Mouse (Mus musculus) midbrain, embryonic 16.5 days (tissue): ENCODE data around the gene Tmem251. TPM values are rescaled to one million over a fixed set of nuclear protein-coding genes. Genes with fewer than 3 reads are reported as not detected.
A peak's percentile ranks its signal among the peaks of the same experiment; 100 is the strongest.

Experiments used
- ATAC-seq: fragments of 200-750 bp; cut with Nextera tagmentation; 2 replicates; pipeline ENCODE4 v1.8.0; 2017; ENCODE audit warnings: moderate TSS enrichment
- H3K27ac ChIP-seq: fragments of 300-500 bp; sonication (generic); 2 replicates; pipeline ENCODE4 v1.5.1; 2014; ENCODE audit warnings: mild to moderate bottlenecking, low read length, mixed read lengths
- H3K27me3 ChIP-seq: fragments of 300-500 bp; sonication (generic); 2 replicates; pipeline ENCODE4 v1.6.1; 2014; ENCODE audit warnings: low read depth, low read length, mixed read lengths; ENCODE audit not compliant: control insufficient read depth, insufficient read depth
- H3K36me3 ChIP-seq: fragments of 300-500 bp; sonication (generic); 2 replicates; pipeline ENCODE4 v1.6.1; 2014; ENCODE audit warnings: mild to moderate bottlenecking, low read length, moderate library complexity, mixed read lengths; ENCODE audit not compliant: control insufficient read depth, insufficient read depth
- H3K4me1 ChIP-seq: fragments of 300-500 bp; sonication (generic); 2 replicates; pipeline ENCODE4 v1.6.1; 2014; ENCODE audit warnings: mild to moderate bottlenecking, low read length, mixed read lengths; ENCODE audit not compliant: control insufficient read depth, insufficient read depth
- H3K4me2 ChIP-seq: fragments of 300-500 bp; sonication (generic); 2 replicates; pipeline ENCODE4 v1.6.1; 2014; ENCODE audit warnings: mild to moderate bottlenecking, low read length, mixed read lengths
- H3K4me3 ChIP-seq: fragments of 300-500 bp; sonication (generic); 2 replicates; pipeline ENCODE4 v1.5.1; 2014; ENCODE audit warnings: low read depth, mild to moderate bottlenecking, low read length, moderate library complexity, mixed read lengths
- H3K9ac ChIP-seq: fragments of 300-500 bp; sonication (generic); 2 replicates; pipeline ENCODE4 v1.6.1; 2014; ENCODE audit warnings: low read depth, low read length, mixed read lengths
- H3K9me3 ChIP-seq: fragments of 300-500 bp; sonication (generic); replicated peaks from 2 replicates; pipeline ENCODE4 v1.6.1; 2014; ENCODE audit warnings: mild to moderate bottlenecking, low read length, mixed read lengths; ENCODE audit not compliant: control insufficient read depth, poor library complexity, severe bottlenecking
- WGBS: fragments of 180-500 bp; shearing (Covaris S2); extraction: QIAGEN DNeasy Blood & Tissue Kit; methylation state at CpG from one replicate; pipeline ENCODE4 v1.1.7; 2014; 5-methylcytosine and 5-hydroxymethylcytosine counted together
- polyA plus RNA-seq: library from polyadenylated mRNA; unstranded; fragments of >200 nt; fragmentation: Nextera tagmentation; extraction: Ambion mirVana; gene quantifications from 2 replicates; pipeline ENCODE4 v1.2.1, GENCODE M21; 2015

Gene Tmem251
- polyA plus RNA-seq, 1 experiment from 2014 or later = 10.8 TPM

- H3K9me3 ChIP-seq = no peaks in the 10 kb centered on the region
- no peak overlapping the region for H3K9ac ChIP-seq
- no peak overlapping the region for H3K4me2 ChIP-seq
- H3K36me3 ChIP-seq = no peaks in the 10 kb centered on the region
- WGBS = 68% methylated on average over 11 of the region's 11 CpGs
- H3K4me3 ChIP-seq = no peak overlapping the region
- no peak for ATAC-seq
- H3K27ac ChIP-seq = no peak overlapping the region
- H3K27me3 ChIP-seq = no peaks in the 10 kb centered on the region
- H3K4me1 ChIP-seq = peaks cover 12% of the 10 kb centered on the region
These were observed 35.3 kb upstream of the Tmem251 start for GRCm38 (mm10) chr12:102708220-102708619.

DNA sequence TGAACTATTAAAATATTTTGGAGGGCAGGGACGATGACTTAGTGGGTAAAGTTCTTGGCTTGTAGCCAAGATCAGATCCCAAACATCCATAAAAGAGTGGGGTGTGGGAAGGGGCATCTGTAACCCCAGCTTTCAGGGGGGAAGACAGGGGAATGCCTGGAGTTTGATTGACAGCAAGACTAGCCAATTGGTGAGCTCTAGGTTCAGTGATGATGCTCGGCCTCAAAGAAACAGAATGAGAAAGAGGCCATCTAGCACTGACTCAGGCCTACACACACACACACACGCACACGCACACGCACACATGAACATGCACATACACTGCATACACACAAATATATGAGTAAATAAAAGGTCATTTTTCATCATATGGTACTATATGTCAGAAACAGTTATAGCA lies 33.7 kb upstream of the Tmem251 start:
- H3K4me2 ChIP-seq = no peak overlapping the region
- H3K27me3 ChIP-seq = no peaks in the 10 kb centered on the region
- H3K4me3 ChIP-seq = no peak overlapping the region
- no peak for ATAC-seq
- H3K4me1 ChIP-seq = peaks cover 7% of the 10 kb centered on the region
- H3K9me3 ChIP-seq = no peaks in the 10 kb centered on the region
- no peaks in the 10 kb centered on the region for H3K36me3 ChIP-seq
- 92% methylated on average over 5 of the region's 5 CpGs for WGBS
- no peak overlapping the region for H3K9ac ChIP-seq
- no peak overlapping the region for H3K27ac ChIP-seq

- no peak for ATAC-seq
- Histone ChIP-seq H3K27ac (no peak overlapping the region), H3K4me2 (no peak overlapping the region), H3K27me3 (no peaks in the 10 kb centered on the region), H3K4me3 (no peak overlapping the region), H3K4me1 (peaks cover 1% of the 10 kb centered on the region), H3K36me3 (no peaks in the 10 kb centered on the region), H3K9ac (no peak overlapping the region), H3K9me3 (no peaks in the 10 kb centered on the region)
- WGBS = 53% methylated on average over 4 of the region's 4 CpGs
These were observed 32.6 kb upstream of the Tmem251 start for GRCm38 (mm10) chr12:102710851-102711375.

DNA sequence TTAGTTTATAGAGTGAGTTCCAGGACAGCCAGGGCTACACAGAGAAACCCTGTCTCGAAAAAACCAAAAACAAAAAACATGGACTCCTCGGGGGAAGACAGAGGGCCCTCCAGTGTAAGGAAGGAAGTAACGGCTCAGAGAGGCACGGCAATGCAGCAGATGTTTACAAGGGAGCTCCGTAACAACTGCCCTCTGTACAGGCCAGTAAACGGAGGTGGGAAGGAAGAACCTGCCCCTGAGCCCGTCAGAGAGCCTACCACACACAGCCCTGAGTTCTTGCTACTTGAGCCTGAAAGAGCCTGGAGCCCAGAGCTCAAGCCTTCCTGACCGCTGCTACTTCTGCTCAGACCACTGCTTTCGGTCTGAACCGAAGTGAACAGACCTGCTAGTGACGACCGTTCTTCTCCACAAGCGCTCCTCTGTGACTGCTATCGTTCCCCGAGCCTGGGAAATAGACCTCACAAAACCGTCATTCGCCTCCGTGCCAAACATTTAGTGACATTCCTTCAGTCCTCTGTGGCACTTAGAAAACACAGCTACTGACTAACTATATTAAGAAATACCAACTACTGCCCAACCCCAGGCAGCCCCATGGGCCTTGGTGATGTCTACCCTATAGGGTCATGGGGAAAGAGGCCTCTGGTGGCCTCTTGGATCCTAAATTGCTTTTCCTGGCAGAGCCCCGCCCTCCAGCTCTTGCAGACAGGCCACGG lies 30.3 kb upstream of the Tmem251 start:
- no peaks in the 10 kb centered on the region for H3K27me3 ChIP-seq
- no peak overlapping the region for H3K27ac ChIP-seq
- H3K9me3 ChIP-seq = no peaks in the 10 kb centered on the region
- H3K9ac ChIP-seq = no peak overlapping the region
- no peak overlapping the region for H3K4me2 ChIP-seq
- no peaks in the 10 kb centered on the region for H3K36me3 ChIP-seq
- no peak for ATAC-seq
- 84% methylated on average over 20 of the region's 20 CpGs for WGBS
- H3K4me1 ChIP-seq = no peaks in the 10 kb centered on the region
- H3K4me3 ChIP-seq = no peak overlapping the region

DNA sequence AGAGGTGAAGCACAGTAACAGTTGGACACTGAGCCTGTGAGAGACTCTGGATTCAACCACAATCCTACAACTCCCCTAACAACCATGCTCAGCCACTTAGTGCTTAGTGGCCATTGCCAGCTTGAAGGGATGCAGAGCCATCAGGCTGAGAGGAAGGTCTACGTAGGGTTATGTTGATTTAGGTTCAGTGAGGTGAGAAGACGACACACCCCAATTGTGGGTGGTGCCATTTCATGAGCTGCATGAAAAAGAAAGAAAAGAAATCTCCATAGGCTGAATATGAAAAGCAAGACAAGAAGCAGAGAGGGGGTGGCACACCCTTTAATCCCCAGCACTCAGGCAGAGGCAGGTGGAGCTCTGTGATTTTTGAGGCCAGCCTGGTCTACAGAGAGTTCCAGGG lies 29.4 kb upstream of the Tmem251 start:
- Histone ChIP-seq H3K4me2 (no peak overlapping the region), H3K27me3 (no peaks in the 10 kb centered on the region), H3K36me3 (no peaks in the 10 kb centered on the region), H3K9ac (no peak overlapping the region), H3K4me3 (no peak overlapping the region), H3K27ac (no peak overlapping the region), H3K4me1 (no peaks in the 10 kb centered on the region), H3K9me3 (no peaks in the 10 kb centered on the region)
- WGBS = 65% methylated on average over 2 of the region's 2 CpGs
- ATAC-seq = no peak

DNA sequence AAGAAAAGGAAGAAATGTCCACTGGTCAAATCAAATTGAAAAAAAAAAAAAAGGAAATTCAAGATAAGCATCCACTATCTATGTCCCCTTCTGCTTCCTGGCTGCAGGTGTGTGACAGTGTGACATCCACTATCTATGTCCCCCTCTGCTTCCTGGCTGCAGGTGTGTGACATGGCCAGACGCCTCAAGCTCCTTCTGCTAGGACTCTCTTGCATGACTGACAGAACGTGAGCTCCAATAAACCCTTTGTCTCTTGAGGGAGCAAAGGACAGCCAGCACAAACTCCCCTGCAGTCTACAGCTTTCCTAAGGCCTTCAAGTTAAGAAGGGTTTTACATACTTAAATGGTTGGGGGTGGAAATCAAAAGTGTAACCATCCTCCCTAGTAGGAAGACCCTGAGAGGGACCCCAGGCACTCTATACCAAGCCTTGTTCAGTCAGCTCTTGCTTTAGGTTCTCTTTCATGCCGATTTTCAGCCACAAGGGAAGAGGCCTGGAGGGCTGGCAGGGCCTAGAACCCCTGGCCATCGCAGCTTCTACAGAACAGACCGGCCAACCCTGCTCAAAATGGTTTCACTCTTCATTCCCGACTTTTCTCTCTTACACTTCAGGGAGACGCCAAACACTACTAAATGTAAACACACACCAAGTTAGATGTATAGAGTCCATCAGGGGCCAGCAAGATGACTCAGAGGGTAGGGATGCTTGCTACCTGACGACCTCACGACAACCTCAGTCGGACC lies 28.7 kb upstream of the Tmem251 start:
- no peak for ATAC-seq
- no peaks in the 10 kb centered on the region; the same call in 1 of the 2 replicates for H3K4me1 ChIP-seq
- no peak overlapping the region for H3K4me2 ChIP-seq
- 84% methylated on average over 10 of the region's 10 CpGs for WGBS
- no peak overlapping the region for H3K4me3 ChIP-seq
- no peak overlapping the region for H3K9ac ChIP-seq
- no peak overlapping the region for H3K27ac ChIP-seq
- no peaks in the 10 kb centered on the region for H3K9me3 ChIP-seq
- H3K36me3 ChIP-seq = no peaks in the 10 kb centered on the region
- no peaks in the 10 kb centered on the region for H3K27me3 ChIP-seq

GRCm38 (mm10) chr12:102719552-102720315 lies 23.8 kb upstream of the Tmem251 start:
- WGBS = 28% methylated on average over 13 of the region's 13 CpGs

DNA sequence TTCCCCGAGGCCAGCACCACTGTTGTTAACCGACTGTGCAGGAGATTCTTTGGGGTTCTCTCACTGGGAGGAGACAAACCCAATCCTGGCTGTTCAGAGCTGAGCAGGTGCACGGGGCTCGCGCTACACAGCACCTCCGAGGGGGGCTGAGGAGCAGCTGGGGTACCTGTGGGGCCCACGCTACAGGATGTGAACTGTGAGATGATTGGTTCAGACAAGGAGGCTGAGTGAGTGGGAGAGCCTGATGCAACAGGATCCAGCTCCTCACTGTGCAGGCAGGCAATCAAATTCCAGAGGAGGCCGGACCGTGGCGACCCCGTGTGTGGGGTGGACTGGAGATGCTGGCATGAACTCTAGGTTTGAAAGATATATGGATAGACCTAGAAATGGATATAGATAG lies 21.1 kb upstream of the Tmem251 start:
- Histone ChIP-seq H3K27ac (no peak overlapping the region), H3K4me2 (no peak overlapping the region), H3K9me3 (no peaks in the 10 kb centered on the region), H3K9ac (no peak overlapping the region), H3K36me3 (no peaks in the 10 kb centered on the region), H3K4me1 (no peaks in the 10 kb centered on the region; the same call in 1 of the 2 replicates), H3K4me3 (no peak overlapping the region), H3K27me3 (no peaks in the 10 kb centered on the region)
- 59% methylated on average over 11 of the region's 11 CpGs for whole genome bisulfite sequencing
- ATAC-seq = no peak

More at GRCm38 (mm10) chr12:102719552-102720315, 23.8 kb upstream of the Tmem251 start:
- peak overlapping the region; percentile 26; the same call in 1 of the 2 replicates for H3K4me2 ChIP-seq
- no peak overlapping the region for H3K9ac ChIP-seq
- ATAC-seq = peak; percentile 76
- no peaks in the 10 kb centered on the region for H3K27me3 ChIP-seq
- H3K4me3 ChIP-seq = no peak overlapping the region
- no peaks in the 10 kb centered on the region for H3K36me3 ChIP-seq
- no peak overlapping the region for H3K27ac ChIP-seq
- H3K4me1 ChIP-seq = no peaks in the 10 kb centered on the region; the same call in 1 of the 2 replicates
- no peaks in the 10 kb centered on the region for H3K9me3 ChIP-seq
